Mouse (Mus musculus) hindbrain, postnatal 0 days (tissue): ENCODE results near the gene B130006D01Rik. TPM values are rescaled to one million over a fixed set of nuclear protein-coding genes. Genes with fewer than 3 reads are reported as not detected.
A peak's percentile ranks its signal among the peaks of the same experiment; 100 is the strongest.

Experiments used
- ATAC-seq: fragments of 200-750 bp; cut with Nextera tagmentation; 2 replicates; pipeline ENCODE4 v1.8.0; 2017; ENCODE audit warnings: mild to moderate bottlenecking, moderate TSS enrichment, moderate library complexity
- DNase-seq: peaks from one replicate; pipeline ENCODE4 v3.0.0-alpha.2; 2015; ENCODE audit warnings: low spot score
- H3K27ac ChIP-seq: fragments of 300-500 bp; sonication (generic); 2 replicates; pipeline ENCODE4 v1.5.1; 2014; ENCODE audit warnings: mild to moderate bottlenecking
- H3K27me3 ChIP-seq: fragments of 300-500 bp; sonication (generic); 2 replicates; pipeline ENCODE4 v1.6.1; 2014; ENCODE audit warnings: low read length, mixed read lengths; ENCODE audit not compliant: insufficient read depth
- H3K36me3 ChIP-seq: fragments of 300-500 bp; sonication (generic); 2 replicates; pipeline ENCODE4 v1.6.1; 2014; ENCODE audit warnings: low read length, mixed read lengths; ENCODE audit not compliant: insufficient read depth
- H3K4me1 ChIP-seq: fragments of 300-500 bp; sonication (generic); 2 replicates; pipeline ENCODE4 v1.6.1; 2014; ENCODE audit warnings: antibody characterized with exemption, low read length, mixed read lengths; ENCODE audit not compliant: insufficient read depth
- H3K4me2 ChIP-seq: fragments of 300-500 bp; sonication (generic); 2 replicates; pipeline ENCODE4 v1.6.1; 2014; ENCODE audit warnings: low read depth, mild to moderate bottlenecking, low read length, moderate library complexity, mixed read lengths
- H3K4me3 ChIP-seq: fragments of 300-500 bp; sonication (generic); 2 replicates; pipeline ENCODE4 v1.5.1; 2014; ENCODE audit warnings: low read length
- H3K9ac ChIP-seq: fragments of 300-500 bp; sonication (generic); replicated peaks from 2 replicates; pipeline ENCODE4 v1.6.1; 2014; ENCODE audit warnings: mild to moderate bottlenecking, low read length, moderate library complexity, mixed read lengths
- H3K9me3 ChIP-seq: fragments of 300-500 bp; sonication (generic); 2 replicates; pipeline ENCODE4 v1.6.1; 2016; ENCODE audit warnings: low read length, mixed read lengths
- CTCF ChIP-seq: IDR thresholded peaks from 2 replicates; pipeline ENCODE4 v1.5.1; 2016; ENCODE audit warnings: antibody characterized with exemption, control low read depth, low read depth
- WGBS: fragments of 180-500 bp; shearing (Covaris S2); extraction: QIAGEN DNeasy Blood & Tissue Kit; methylation state at CpG from one replicate; pipeline ENCODE4 v1.1.7; 2014; 5-methylcytosine and 5-hydroxymethylcytosine counted together
- polyA plus RNA-seq: library from polyadenylated mRNA; unstranded; fragments of >200 nt; fragmentation: Nextera tagmentation; extraction: Ambion mirVana; gene quantifications from 2 replicates; pipeline ENCODE4 v1.2.1, GENCODE M21; 2015
- total RNA-seq: library from RNA; depleted of rRNA; stranded (reverse); fragments of >200 nt; gene quantifications from 2 replicates; pipeline ENCODE4 v1.2.3, GENCODE M21; 2014

B130006D01Rik gene
- total and polyA plus RNA-seq, 2 experiments from 2014 or later = 0.88 to 2.0 TPM

GRCm38 (mm10) chr11:95704032-95704969 is 19.1 kb upstream of the B130006D01Rik start:
- Histone ChIP-seq H3K27me3 (no peaks in the 10 kb centered on the region), H3K9ac (no peak overlapping the region), H3K36me3 (no peaks in the 10 kb centered on the region), H3K9me3 (no peaks in the 10 kb centered on the region), H3K4me3 (no peak overlapping the region), H3K4me1 (no peaks in the 10 kb centered on the region), H3K4me2 (no peak overlapping the region), H3K27ac (no peak overlapping the region)
- TF ChIP-seq CTCF = no peak
- DNase-seq (no peak), ATAC-seq (no peak)
- 91% methylated on average over 12 of the region's 12 CpGs for WGBS

- 56% methylated on average over 4 of the region's 4 CpGs for WGBS
- no peak overlapping the region for H3K4me3 ChIP-seq
Measured at GRCm38 (mm10) chr11:95704970-95705330, 18.4 kb upstream of the B130006D01Rik start.

GRCm38 (mm10) chr11:95709534-95710040 is 13.8 kb upstream of the B130006D01Rik start:
- peaks cover 8% of the 10 kb centered on the region for H3K4me1 ChIP-seq
- DNase-seq (no peak), ATAC-seq (no peak)
- 94% methylated on average over 6 of the region's 6 CpGs for whole genome bisulfite sequencing
- no peaks in the 10 kb centered on the region for H3K9me3 ChIP-seq
- H3K27me3 ChIP-seq = no peaks in the 10 kb centered on the region
- H3K27ac ChIP-seq = no peak overlapping the region
- no peak overlapping the region for H3K4me3 ChIP-seq
- H3K36me3 ChIP-seq = no peaks in the 10 kb centered on the region
- no peak overlapping the region for H3K9ac ChIP-seq
- H3K4me2 ChIP-seq = no peak overlapping the region
- TF ChIP-seq CTCF = no peak

More at GRCm38 (mm10) chr11:95704970-95705330, 18.4 kb upstream of the B130006D01Rik start:
- Histone ChIP-seq H3K4me1 (no peaks in the 10 kb centered on the region), H3K36me3 (no peaks in the 10 kb centered on the region), H3K27me3 (no peaks in the 10 kb centered on the region), H3K9ac (no peak overlapping the region), H3K4me2 (no peak overlapping the region), H3K27ac (no peak overlapping the region), H3K9me3 (no peaks in the 10 kb centered on the region)
- DNase-seq (no peak), ATAC-seq (no peak)
- no peak for TF ChIP-seq CTCF

GRCm38 (mm10) chr11:95710478-95710877 is 12.9 kb upstream of the B130006D01Rik start:
- DNase-seq (no peak), ATAC-seq (no peak)
- no peak overlapping the region for H3K9ac ChIP-seq
- H3K4me1 ChIP-seq = peaks cover 15% of the 10 kb centered on the region
- H3K27ac ChIP-seq = no peak overlapping the region
- no peaks in the 10 kb centered on the region for H3K36me3 ChIP-seq
- no peak for TF ChIP-seq CTCF
- no peak overlapping the region for H3K4me2 ChIP-seq
- H3K9me3 ChIP-seq = no peaks in the 10 kb centered on the region
- H3K27me3 ChIP-seq = no peaks in the 10 kb centered on the region
- WGBS = 79% methylated on average over 7 of the region's 7 CpGs
- H3K4me3 ChIP-seq = no peak overlapping the region

- H3K4me2 ChIP-seq = peak overlapping the region; percentile 93
- H3K36me3 ChIP-seq = no peaks in the 10 kb centered on the region
- 0 out of 2 replicates have a peak, but pooled peaks have one; percentile 10 for ATAC-seq
- peak overlapping the region; percentile 98 for H3K27ac ChIP-seq
- no peak for TF ChIP-seq CTCF
- H3K27me3 ChIP-seq = no peaks in the 10 kb centered on the region
- H3K4me1 ChIP-seq = peaks cover 20% of the 10 kb centered on the region
- peak overlapping the region; percentile 98; the same call in 1 of the 2 replicates for H3K9ac ChIP-seq
- WGBS = 29% methylated on average over 12 of the region's 12 CpGs
- H3K9me3 ChIP-seq = no peaks in the 10 kb centered on the region
- H3K4me3 ChIP-seq = peak overlapping the region; percentile 92
- peak; percentile 34 for DNase-seq
Measured at GRCm38 (mm10) chr11:95712085-95712562, 11.3 kb upstream of the B130006D01Rik start.

- Histone ChIP-seq H3K27me3 (no peaks in the 10 kb centered on the region), H3K4me3 (peak within 1 kb of the TSS; percentile 92), H3K4me2 (peak within 1 kb of the TSS; percentile 93), H3K36me3 (no peaks in the 10 kb centered on the region), H3K9ac (peak within 1 kb of the TSS; percentile 98), H3K4me1 (peaks cover 20% of the 10 kb centered on the region), H3K9me3 (no peaks in the 10 kb centered on the region), H3K27ac (peak within 1 kb of the TSS; percentile 98)
- no peak for TF ChIP-seq CTCF
- DNase-seq (peak; percentile 94), ATAC-seq (peak; percentile 94)
- under 1% methylated on average over 26 of the region's 103 CpGs for WGBS
Measured at GRCm38 (mm10) chr11:95712563-95713224, 10.7 kb upstream of the B130006D01Rik start, which contains the start of gene Zfp652. Gene Zfp652 (plus strand): TSS chr11:95712673.
